Mouse (Mus musculus) E14TG2a.4 (cell line): ENCODE data around the gene Mbnl2.

Experiments used
- CTCF ChIP-seq: conservative IDR thresholded peaks from 2 replicates; pipeline ENCODE4 v1.5.1; 2014; ENCODE audit warnings: low read length
- NANOG ChIP-seq: IDR thresholded peaks from 2 replicates; pipeline ENCODE4 v1.6.1; 2014; ENCODE audit warnings: borderline replicate concordance, low read length, mixed read lengths
- POU5F1 ChIP-seq: IDR thresholded peaks from 2 replicates; pipeline ENCODE4 v1.6.1; 2014; ENCODE audit warnings: low read length, borderline replicate concordance

DNA sequence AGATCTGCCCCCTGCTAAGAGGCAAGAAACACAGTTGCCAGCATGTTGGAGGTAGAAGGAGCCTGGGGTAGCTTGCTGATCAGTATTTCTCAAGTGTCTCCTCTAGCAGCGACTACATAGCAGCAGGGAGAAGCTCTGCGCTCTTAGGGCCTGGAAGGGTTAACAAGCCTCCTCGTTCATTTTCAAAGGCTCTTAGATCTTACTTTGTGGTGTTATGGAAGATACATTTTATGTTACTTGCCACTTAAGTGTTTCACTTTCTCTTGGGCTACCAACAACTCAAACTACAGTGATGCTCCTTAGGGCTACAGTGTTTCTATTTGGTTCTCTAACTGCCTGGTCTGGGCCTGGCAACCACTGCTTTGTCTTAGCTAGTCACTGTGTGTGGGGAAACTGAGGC lies 31.9 kb downstream of the Mbnl2 start:
- TF ChIP-seq CTCF (no peak), POU5F1 (no peak), NANOG (no peak)
